Mouse (Mus musculus) olfactory bulb, adult 2 months (tissue): ENCODE results near the gene Ece1. TPM values are rescaled to one million over a fixed set of nuclear protein-coding genes. Genes with fewer than 3 reads are reported as not detected.
A peak's percentile ranks its signal among the peaks of the same experiment; 100 is the strongest.

ENCODE experiments used
- H3K27ac ChIP-seq: fragments of 200-500 bp; 2 replicates; pipeline ENCODE4 v1.5.1; 2012; ENCODE audit warnings: low read depth, low read length; ENCODE audit not compliant: insufficient read depth
- H3K4me1 ChIP-seq: fragments of 200-500 bp; 2 replicates; pipeline ENCODE4 v1.6.1; 2012; ENCODE audit warnings: low read length; ENCODE audit not compliant: control insufficient read depth, insufficient read depth
- H3K4me3 ChIP-seq: fragments of 200-500 bp; 2 replicates; pipeline ENCODE4 v1.5.1; 2012; ENCODE audit warnings: mild to moderate bottlenecking, low read depth, low read length, moderate library complexity; ENCODE audit not compliant: insufficient read depth
- CTCF ChIP-seq: fragments of 200-500 bp; IDR thresholded peaks from 2 replicates; pipeline ENCODE4 v1.5.1; 2012; ENCODE audit warnings: low read depth, mild to moderate bottlenecking, low read length, moderate library complexity; ENCODE audit not compliant: insufficient read depth
- POLR2A ChIP-seq: fragments of 200-500 bp; IDR thresholded peaks from 2 replicates; pipeline ENCODE4 v1.6.1; 2012; ENCODE audit warnings: mild to moderate bottlenecking, low read depth, low read length, moderate library complexity; ENCODE audit not compliant: insufficient read depth
- WGBS: fragments of 180-500 bp; shearing (Covaris S2); methylation state at CpG from one replicate; pipeline ENCODE4 v1.1.7; 2018; 5-methylcytosine and 5-hydroxymethylcytosine counted together
- polyA plus RNA-seq: library from polyadenylated mRNA; stranded (reverse); fragments of >200 nt; gene quantifications from 2 replicates; pipeline ENCODE4 v1.2.4, GENCODE M21; 2012; ENCODE audit warnings: low replicate concordance; ENCODE audit not compliant: missing spikeins, insufficient read depth, insufficient read length

Gene Ece1
- polyA plus RNA-seq, 1 experiment: not detected

- TF ChIP-seq CTCF: no peak
- no peak; the same call in 1 of the 2 replicates for TF ChIP-seq POLR2A
- 14% methylated on average over 9 of the region's 9 CpGs for WGBS
- peak overlapping the region; percentile 86 for H3K27ac ChIP-seq
- peaks cover 66% of the 10 kb centered on the region for H3K4me1 ChIP-seq
- peak overlapping the region; percentile 44 for H3K4me3 ChIP-seq
These were observed 2.7 kb downstream of the Ece1 start for GRCm38 (mm10) chr4:137864769-137865168.

- Histone ChIP-seq H3K4me3 (peak overlapping the region; percentile 44), H3K4me1 (peaks cover 70% of the 10 kb centered on the region), H3K27ac (peak overlapping the region; percentile 86)
- TF ChIP-seq CTCF (no peak), POLR2A (no peak)
- 31% methylated on average over 10 of the region's 10 CpGs for WGBS
These were observed 3.2 kb downstream of the Ece1 start for GRCm38 (mm10) chr4:137865221-137865641.

GRCm38 (mm10) chr4:137866206-137866863, 4.3 kb downstream of the Ece1 start:
- H3K4me1 ChIP-seq: peaks cover 77% of the 10 kb centered on the region
- no peak overlapping the region for H3K27ac ChIP-seq
- WGBS: 55% methylated on average over 19 of the region's 19 CpGs
- TF ChIP-seq CTCF: no peak
- TF ChIP-seq POLR2A: no peak
- no peak overlapping the region for H3K4me3 ChIP-seq

- Histone ChIP-seq H3K4me3 (no peak overlapping the region), H3K27ac (no peak overlapping the region), H3K4me1 (peaks cover 80% of the 10 kb centered on the region)
- WGBS: 51% methylated on average over 4 of the region's 4 CpGs
- no peak for TF ChIP-seq CTCF
- TF ChIP-seq POLR2A: no peak
These were observed 5.2 kb downstream of the Ece1 start for GRCm38 (mm10) chr4:137867225-137867624.

GRCm38 (mm10) chr4:137867675-137868257, 5.7 kb downstream of the Ece1 start:
- no peak overlapping the region for H3K27ac ChIP-seq
- H3K4me3 ChIP-seq: no peak overlapping the region
- H3K4me1 ChIP-seq: peaks cover 79% of the 10 kb centered on the region
- 67% methylated on average over 13 of the region's 13 CpGs for WGBS
- no peak for TF ChIP-seq CTCF
- TF ChIP-seq POLR2A: no peak

- WGBS: 35% methylated on average over 16 of the region's 16 CpGs
- Histone ChIP-seq H3K27ac (no peak overlapping the region), H3K4me3 (no peak overlapping the region), H3K4me1 (peaks cover 82% of the 10 kb centered on the region)
- TF ChIP-seq CTCF (no peak), POLR2A (no peak)
These were observed 7.7 kb downstream of the Ece1 start for GRCm38 (mm10) chr4:137869667-137870274.

GRCm38 (mm10) chr4:137870979-137871378, 8.9 kb downstream of the Ece1 start:
- no peak for TF ChIP-seq POLR2A
- TF ChIP-seq CTCF: peak; percentile 28; the same call in 1 of the 2 replicates
- no peak overlapping the region for H3K27ac ChIP-seq
- 90% methylated on average over 4 of the region's 4 CpGs for WGBS
- no peak overlapping the region for H3K4me3 ChIP-seq
- H3K4me1 ChIP-seq: peaks cover 83% of the 10 kb centered on the region

- H3K4me1 ChIP-seq: peaks cover 82% of the 10 kb centered on the region
- TF ChIP-seq CTCF (no peak), POLR2A (no peak)
These were observed 9.4 kb downstream of the Ece1 start for GRCm38 (mm10) chr4:137871431-137871830.

GRCm38 (mm10) chr4:137874337-137874736, 12.3 kb downstream of the Ece1 start:
- no peak for TF ChIP-seq POLR2A
- TF ChIP-seq CTCF: no peak

More at GRCm38 (mm10) chr4:137871431-137871830, 9.4 kb downstream of the Ece1 start:
- Histone ChIP-seq H3K4me3 (no peak overlapping the region), H3K27ac (no peak overlapping the region)
- whole genome bisulfite sequencing: 89% methylated on average over 8 of the region's 8 CpGs

More at GRCm38 (mm10) chr4:137874337-137874736, 12.3 kb downstream of the Ece1 start:
- Histone ChIP-seq H3K4me1 (peaks cover 83% of the 10 kb centered on the region), H3K27ac (peak overlapping the region; percentile 53; the same call in 1 of the 2 replicates), H3K4me3 (no peak overlapping the region)
- WGBS: 22% methylated on average over 7 of the region's 7 CpGs
